Mouse (Mus musculus) thymus, adult 2 months (tissue): ENCODE data around the gene Pgls. TPM values are rescaled to one million over a fixed set of nuclear protein-coding genes. Genes with fewer than 3 reads are reported as not detected.

Source experiments
- DNase-seq: peaks from one replicate; pipeline ENCODE4 v3.0.0; 2021
- H3K27ac ChIP-seq: fragments of 200-500 bp; 2 replicates; pipeline ENCODE4 v1.5.1; 2012; ENCODE audit warnings: low read length, control low read depth; ENCODE audit not compliant: control insufficient read depth, insufficient read depth
- H3K27me3 ChIP-seq: fragments of 200-500 bp; 2 replicates; pipeline ENCODE4 v1.6.1; 2012; ENCODE audit warnings: mild to moderate bottlenecking, low read length, moderate library complexity, mixed read lengths; ENCODE audit not compliant: control insufficient read depth, insufficient read depth
- H3K36me3 ChIP-seq: fragments of 200-500 bp; 2 replicates; pipeline ENCODE4 v1.6.1; 2012; ENCODE audit warnings: mild to moderate bottlenecking, low read length, moderate library complexity; ENCODE audit not compliant: control insufficient read depth, insufficient read depth
- H3K4me1 ChIP-seq: fragments of 200-500 bp; replicated peaks from 2 replicates; pipeline ENCODE4 v1.6.1; 2012; ENCODE audit warnings: low read length; ENCODE audit not compliant: control insufficient read depth, insufficient read depth
- H3K4me3 ChIP-seq: fragments of 200-500 bp; 2 replicates; pipeline ENCODE4 v1.5.1; 2012; ENCODE audit warnings: mild to moderate bottlenecking, low read length, control low read depth, moderate library complexity; ENCODE audit not compliant: control insufficient read depth, insufficient read depth
- CTCF ChIP-seq: fragments of 200-500 bp; IDR thresholded peaks from 2 replicates; pipeline ENCODE4 v1.5.1; 2012; ENCODE audit warnings: mild to moderate bottlenecking, control low read depth, low read length, moderate library complexity, borderline replicate concordance; ENCODE audit not compliant: control insufficient read depth, poor library complexity, insufficient read depth; ENCODE audit errors: extremely low read depth
- POLR2A ChIP-seq: fragments of 200-500 bp; IDR thresholded peaks from 2 replicates; pipeline ENCODE4 v1.6.1; 2012; ENCODE audit warnings: mild to moderate bottlenecking, low read length, control low read depth, moderate library complexity; ENCODE audit not compliant: control insufficient read depth, poor library complexity, insufficient read depth; ENCODE audit errors: extremely low read depth
- WGBS: fragments of 180-500 bp; shearing (Covaris S2); methylation state at CpG from one replicate; pipeline ENCODE4 v1.1.7; 2018; 5-methylcytosine and 5-hydroxymethylcytosine counted together
- polyA plus RNA-seq: library from polyadenylated mRNA; depleted of rRNA; stranded (reverse); fragments of >200 nt; gene quantifications from 2 replicates; pipeline ENCODE4 v1.2.3, GENCODE M21; 2012

Gene Pgls
- polyA plus RNA-seq, 1 experiment = 280 TPM

DNA sequence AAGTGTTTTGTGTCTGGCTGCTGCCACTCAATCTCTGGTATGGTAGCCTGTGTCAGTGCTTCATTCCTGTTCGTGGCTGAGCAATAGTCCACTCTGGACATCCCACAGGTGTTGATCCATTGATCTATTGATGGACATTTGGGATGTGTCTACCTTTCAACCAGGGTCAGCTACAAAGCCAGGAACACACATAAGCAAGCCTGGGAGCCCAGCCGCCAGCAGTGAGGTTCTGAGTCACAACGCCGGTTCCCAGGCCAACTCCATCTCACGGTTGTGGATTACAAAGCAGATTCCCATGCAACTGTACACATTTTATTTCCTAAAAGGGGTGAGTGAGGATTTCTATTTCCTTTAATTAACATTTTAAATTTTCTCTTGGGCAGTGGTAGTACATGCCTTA is 31.2 kb upstream of the Pgls start:
- peaks cover 39% of the 10 kb centered on the region for H3K4me1 ChIP-seq
- H3K36me3 ChIP-seq = no peaks in the 10 kb centered on the region
- no peak for TF ChIP-seq CTCF
- DNase-seq = no peak
- WGBS = 95% methylated on average over 5 of the region's 5 CpGs
- H3K27ac ChIP-seq = no peak overlapping the region
- H3K4me3 ChIP-seq = no peak overlapping the region
- H3K27me3 ChIP-seq = no peaks in the 10 kb centered on the region

DNA sequence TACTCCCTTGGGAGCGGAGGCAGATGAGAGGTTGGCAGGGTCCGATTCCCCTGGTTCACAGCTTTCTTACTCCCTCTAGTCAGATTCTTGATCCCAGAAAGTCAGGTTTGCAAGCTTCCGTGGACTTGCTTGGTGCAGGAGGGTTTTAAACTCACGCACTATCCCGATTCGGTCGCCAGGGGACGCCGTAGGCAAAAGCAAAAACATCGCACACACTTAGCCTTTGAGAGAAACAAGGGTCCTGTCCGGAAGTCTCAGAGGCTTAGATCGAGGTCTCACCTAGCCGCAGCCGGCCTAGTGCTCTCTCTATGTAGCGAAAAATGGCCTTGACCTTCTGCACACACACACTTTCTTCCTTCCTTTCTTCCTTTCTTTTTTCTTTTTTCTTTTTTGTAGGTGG is 30.6 kb upstream of the Pgls start:
- Histone ChIP-seq H3K36me3 (no peaks in the 10 kb centered on the region), H3K4me1 (peaks cover 39% of the 10 kb centered on the region), H3K4me3 (no peak overlapping the region), H3K27ac (no peak overlapping the region), H3K27me3 (no peaks in the 10 kb centered on the region)
- WGBS = 4% methylated on average over 15 of the region's 15 CpGs
- TF ChIP-seq POLR2A (0 out of 2 replicates have a peak, but pooled peaks have one; percentile 21), CTCF (peak; percentile 94; the same call in 1 of the 2 replicates)
- peak; percentile 66 for DNase-seq

DNA sequence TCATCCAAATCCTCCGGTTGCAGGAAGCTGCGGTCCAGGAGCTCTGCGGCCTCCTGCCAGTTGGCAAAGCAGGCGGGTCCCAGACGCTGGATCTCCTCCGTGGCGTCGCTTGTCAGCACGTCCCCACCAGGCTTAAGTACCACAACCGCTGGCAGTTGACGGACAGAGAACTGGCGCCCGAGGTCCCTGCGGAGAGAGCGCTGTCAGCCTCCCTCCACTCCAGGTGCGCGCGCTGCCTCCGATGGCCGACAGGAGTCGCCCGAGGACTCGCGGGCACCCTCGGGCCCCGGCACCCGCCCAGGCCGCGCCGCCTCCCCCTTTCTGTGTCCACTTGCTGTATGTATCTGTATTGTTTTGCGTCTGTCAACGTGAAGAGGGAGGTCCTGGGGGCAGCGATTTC is 29.2 kb upstream of the Pgls start:
- Histone ChIP-seq H3K4me1 (peaks cover 29% of the 10 kb centered on the region), H3K4me3 (no peak overlapping the region), H3K27me3 (no peaks in the 10 kb centered on the region), H3K36me3 (no peaks in the 10 kb centered on the region), H3K27ac (no peak overlapping the region)
- 1% methylated on average over 33 of the region's 33 CpGs for WGBS
- TF ChIP-seq POLR2A (no peak), CTCF (peak; percentile 94)
- DNase-seq = peak; percentile 87

DNA sequence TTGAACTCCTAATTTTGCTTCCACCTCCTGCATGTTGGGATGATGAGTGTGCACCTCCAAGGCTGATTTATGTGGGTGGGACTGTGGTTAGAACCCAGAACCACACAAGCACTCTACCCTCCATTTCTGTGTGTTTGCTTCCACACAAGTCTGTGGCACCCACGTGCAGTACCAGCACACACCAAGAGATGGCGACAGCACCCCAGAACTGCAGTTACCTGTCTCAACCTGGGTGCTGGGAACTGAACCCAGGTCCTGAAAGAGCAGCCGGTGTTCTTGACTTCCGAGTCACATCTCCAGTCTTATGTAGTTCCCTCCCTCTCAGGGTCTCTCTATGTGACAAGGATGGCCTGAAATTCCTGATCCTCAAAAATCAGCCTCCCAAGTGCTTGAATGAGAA is 28.0 kb upstream of the Pgls start:
- Histone ChIP-seq H3K27ac (no peak overlapping the region), H3K27me3 (no peaks in the 10 kb centered on the region), H3K36me3 (no peaks in the 10 kb centered on the region), H3K4me3 (no peak overlapping the region), H3K4me1 (peaks cover 19% of the 10 kb centered on the region)
- DNase-seq = no peak
- WGBS = 93% methylated on average over 4 of the region's 4 CpGs
- TF ChIP-seq POLR2A = no peak

DNA sequence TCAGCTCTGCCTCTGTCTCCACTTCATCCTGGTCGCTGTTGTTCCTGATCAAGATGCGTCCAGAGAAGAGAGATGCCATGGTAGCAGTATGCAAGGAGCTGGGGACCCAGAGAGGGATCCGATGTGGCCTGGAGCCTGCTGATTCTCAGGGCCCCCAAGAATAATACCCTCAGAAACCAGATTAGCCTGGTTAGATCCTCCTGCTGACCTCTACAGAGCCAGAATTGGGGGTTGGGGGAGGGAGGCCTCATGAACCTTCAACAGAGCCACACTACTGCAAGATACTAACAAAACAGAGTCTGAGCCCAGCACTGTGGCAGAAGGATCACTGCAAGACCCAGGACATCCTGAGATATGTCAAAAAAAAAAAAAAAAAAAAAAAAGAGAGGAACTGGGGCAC is 25.5 kb upstream of the Pgls start, which contains the start of gene Nxnl1:
TSS of gene Nxnl1 (minus strand) at position 101 of the 400 bp plus-strand sequence.
- H3K27me3 ChIP-seq = no peaks in the 10 kb centered on the region
- no peaks in the 10 kb centered on the region for H3K36me3 ChIP-seq
- TF ChIP-seq CTCF = no peak
- TF ChIP-seq POLR2A = no peak
- no peak within 1 kb of the TSS for H3K4me3 ChIP-seq
- WGBS = 96% methylated on average over 3 of the region's 3 CpGs
- H3K27ac ChIP-seq = no peak within 1 kb of the TSS
- peaks cover 36% of the 10 kb centered on the region for H3K4me1 ChIP-seq
- no peak for DNase-seq

DNA sequence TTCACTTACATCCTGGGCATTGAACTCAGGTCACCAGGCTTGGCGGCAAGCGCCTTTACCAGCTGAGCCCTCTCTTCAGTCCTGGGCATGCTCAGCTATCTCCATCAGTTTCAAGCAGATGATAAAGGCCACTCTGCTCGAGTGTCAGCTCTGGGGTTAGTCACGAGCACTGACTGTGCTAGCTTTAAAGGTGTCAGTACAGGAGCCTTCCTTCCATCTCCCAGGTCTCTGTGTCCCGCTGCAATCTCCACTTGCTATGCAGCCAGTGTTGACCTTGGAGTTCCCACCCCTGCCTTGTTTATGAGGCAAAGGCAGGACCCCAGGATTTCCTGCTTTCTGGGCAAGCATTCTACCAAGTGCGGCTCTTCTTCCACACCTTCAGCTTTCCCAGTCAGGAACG is 24.4 kb upstream of the Pgls start:
- no peak for DNase-seq
- Histone ChIP-seq H3K27me3 (no peaks in the 10 kb centered on the region), H3K27ac (no peak overlapping the region), H3K4me3 (no peak overlapping the region), H3K36me3 (no peaks in the 10 kb centered on the region), H3K4me1 (peaks cover 35% of the 10 kb centered on the region)
- TF ChIP-seq CTCF (no peak), POLR2A (no peak)
- 94% methylated on average over 7 of the region's 7 CpGs for WGBS

DNA sequence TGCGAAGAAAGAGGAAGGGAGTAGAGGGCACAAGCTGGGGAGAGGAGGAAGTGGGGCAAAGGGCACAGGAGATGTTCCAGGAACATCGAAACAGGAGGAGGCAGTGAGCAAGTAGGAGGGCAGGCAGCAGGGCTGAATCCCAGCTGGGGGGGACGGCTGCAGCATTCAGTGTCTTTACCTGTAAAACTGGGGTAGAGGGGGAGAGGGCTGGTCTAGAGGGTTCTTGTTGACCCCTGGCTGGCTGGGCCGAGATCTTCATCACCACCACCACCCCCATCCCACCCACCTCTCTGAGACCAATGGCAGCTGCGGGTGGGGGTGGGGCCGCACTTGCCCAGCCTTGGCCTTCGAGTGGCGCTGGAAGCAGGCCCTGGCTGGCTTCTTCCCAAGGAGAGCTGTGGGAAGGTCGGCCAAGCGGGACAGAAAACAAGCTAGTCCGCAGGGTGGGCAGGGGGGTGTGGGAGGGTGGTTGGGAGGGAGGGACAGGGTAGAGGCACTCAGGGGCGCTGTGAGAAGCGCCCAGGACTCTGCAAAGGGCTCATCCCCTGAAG is 23.5 kb upstream of the Pgls start, which contains the start of gene Slc27a1:
TSS of gene Slc27a1 (plus strand) at position 496 of the 551 bp plus-strand sequence.
- 60% methylated on average over 13 of the region's 13 CpGs for WGBS
- peak within 1 kb of the TSS; percentile 31; the same call in 1 of the 2 replicates for H3K27ac ChIP-seq
- no peak for DNase-seq
- H3K4me1 ChIP-seq = peaks cover 36% of the 10 kb centered on the region
- no peaks in the 10 kb centered on the region for H3K36me3 ChIP-seq
- no peaks in the 10 kb centered on the region for H3K27me3 ChIP-seq
- H3K4me3 ChIP-seq = peak within 1 kb of the TSS; percentile 55
- no peak for TF ChIP-seq CTCF
- TF ChIP-seq POLR2A = no peak
